Mouse (Mus musculus): ENCODE data around the gene Nsun7.

Gene Nsun7

DNA sequence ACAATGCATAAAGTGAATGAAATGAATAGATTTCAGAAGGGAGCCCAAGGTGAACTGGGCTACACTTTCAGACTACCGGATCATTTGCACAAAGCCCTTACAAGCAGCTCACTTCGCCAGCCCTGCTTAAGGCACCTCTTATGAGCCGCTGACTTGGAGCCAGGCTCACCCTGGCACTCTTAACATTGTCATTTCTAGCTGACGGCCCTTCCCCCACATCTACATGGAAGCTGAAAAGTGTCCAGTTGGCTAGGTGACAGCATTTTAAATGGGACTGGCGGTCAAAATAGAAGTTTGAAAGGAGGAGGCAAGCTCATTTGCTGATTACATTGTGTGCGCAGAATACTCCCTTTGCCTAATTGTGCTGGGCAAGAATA is 78.3 kb downstream of the Nsun7 start:
- DNase-seq: peak; percentile 70

DNA sequence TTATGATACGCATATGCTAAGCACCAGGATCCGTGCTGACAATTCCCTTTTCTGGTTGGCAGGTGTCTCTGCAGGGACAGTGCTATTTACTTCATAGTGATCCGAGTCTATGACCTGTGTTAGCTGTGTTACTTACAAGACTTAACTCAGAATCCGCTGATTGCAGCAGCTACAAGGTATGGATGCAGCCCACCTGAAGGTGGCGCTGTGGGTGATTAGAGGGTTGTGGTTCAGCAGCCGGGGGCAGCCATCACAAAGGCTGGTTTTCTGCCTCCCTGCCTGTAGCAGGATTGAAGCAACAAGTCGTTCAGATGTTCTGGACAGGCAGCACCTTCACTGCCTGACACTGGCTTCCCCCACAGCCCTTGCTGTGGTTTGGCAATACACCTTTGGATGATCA is 78.9 kb downstream of the Nsun7 start:
- peak; percentile 23 for DNase-seq

DNA sequence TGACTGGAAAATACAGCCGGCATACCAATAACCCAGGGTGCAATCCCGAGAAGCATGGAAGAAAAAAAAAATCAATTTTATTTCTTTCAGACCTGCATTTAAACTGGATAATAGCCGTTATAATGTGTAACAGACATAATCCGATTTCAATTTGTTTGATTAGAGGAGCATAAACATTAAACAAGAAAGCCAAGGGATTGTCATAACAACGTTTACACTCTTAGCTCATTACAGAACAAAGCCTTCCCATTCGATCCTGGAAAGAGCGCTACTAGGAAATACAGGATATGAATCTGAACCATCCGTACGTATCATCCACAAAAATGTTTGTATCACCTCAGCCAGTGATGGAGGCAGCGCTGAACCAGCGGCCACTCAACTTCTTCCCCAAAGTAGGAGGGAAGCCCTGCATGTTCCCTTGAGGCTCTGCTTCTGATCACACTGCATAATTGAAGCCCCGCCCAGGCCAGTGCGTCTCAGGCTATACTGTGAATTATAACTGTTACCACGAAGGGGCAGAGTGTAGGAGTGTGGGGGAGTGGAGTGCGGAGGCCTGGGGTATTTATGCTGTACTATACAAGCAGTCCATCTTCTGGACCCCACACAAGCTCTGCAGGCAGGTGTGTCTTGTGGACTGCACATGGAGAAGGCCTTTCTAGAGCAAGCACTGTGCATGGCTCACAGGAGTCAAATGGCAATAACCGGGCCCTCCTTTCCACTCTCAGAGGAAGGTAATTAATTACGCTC is 80.8 kb downstream of the Nsun7 start:
- no peak for DNase-seq

DNA sequence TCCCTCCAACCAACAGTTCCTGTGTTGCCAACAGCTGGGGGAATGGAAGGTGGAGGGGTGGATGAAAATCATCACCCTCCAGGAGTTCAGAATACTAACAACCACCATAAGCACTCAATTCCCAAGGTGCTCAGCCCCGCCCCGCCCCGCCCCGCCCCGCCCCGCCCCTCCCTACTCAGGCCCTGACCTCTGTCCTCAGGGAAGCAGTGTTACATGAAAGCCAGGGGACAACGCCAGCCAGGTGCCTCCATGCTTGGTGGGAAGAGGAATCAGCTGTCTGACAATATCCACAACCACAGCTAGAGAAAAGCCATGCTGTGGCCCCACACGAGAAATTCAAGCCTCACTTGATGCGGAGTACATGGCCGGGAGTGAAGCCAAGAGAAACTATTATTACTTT is 82.2 kb downstream of the Nsun7 start:
- DNase-seq: no peak

DNA sequence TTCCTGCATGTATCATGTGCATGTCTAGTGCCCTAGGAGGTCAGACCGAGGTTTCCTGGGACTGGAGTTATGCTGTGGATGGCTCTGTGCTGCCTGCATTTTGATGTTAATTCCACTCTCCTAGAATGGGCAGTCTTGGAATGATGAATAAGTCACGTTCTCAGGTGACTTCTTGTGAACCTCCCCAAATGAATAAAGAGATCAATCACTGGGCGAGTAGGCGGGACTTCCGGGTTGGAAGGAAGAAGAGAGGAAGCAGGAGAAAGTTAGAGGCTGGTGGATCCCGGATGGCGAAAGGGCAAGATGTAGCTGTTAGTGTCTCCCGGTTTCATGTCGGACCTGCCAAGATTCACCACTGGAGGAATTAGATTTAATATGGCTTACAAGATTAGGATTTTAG is 82.6 kb downstream of the Nsun7 start:
- DNase-seq: no peak

DNA sequence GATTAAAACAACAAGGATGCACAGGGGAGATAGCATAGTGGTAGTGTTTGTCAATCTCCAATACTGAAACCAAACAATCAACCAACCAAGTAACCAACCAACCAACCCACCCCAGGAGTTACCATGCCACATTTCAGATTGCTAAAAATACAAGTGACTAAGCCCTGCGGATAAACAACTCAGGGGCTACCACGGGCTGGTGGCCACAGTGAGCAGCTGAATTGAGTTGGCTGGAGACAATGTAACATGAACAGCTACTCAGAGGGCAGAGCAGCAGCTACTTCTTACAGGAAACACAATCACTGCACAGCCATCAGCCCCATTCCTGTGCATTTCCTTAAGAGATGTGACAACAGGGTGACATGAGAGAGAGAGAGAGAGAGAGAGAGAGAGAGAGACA is 84.5 kb downstream of the Nsun7 start:
- no peak for DNase-seq

DNA sequence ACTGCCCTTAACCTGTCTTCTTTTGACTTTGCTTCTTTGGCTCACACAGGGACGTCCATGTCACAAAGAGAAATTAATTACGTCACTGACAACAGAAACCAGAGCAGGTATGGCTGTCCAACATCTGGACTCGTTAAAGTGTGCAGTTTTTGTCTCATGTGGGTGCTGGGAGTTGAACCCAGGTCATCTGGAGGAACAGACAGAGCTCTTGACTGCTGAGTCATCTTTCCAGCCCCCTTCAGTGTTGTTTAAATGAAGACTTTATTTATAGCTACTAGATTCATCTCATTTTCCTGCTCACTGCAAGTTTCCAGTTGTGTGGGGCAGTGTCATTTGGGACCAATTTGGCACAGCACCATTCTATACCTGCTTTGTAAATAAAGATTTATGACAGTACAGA is 85.4 kb downstream of the Nsun7 start:
- no peak for DNase-seq

DNA sequence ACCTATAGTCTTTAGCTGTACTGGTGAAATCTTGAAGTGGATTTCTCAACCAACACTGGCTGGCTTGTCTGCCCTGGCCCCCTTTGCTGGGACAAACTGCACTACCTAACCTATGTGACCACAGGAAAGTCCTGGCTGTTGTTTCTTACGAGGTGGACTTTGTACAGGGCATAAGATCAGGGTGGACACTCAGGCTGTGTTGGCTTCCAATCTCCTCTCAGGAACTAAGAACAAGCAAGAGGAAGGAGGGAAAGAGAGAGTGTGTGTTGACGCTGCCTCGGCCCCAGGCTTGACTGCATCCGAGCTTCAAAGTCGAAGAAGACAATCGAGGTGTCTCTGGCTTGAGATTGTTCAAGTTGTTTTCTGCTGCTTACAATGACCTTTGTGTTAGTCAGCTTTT is 87.1 kb downstream of the Nsun7 start:
- DNase-seq: no peak

All from lung, postnatal 14 days (tissue).